Comparison of ENCODE assay signal across 28 mouse cellular contexts in genomic region chr12:10122102-10122501, GRCm38 (mm10).
DNase-seq lines count a peak whose midpoint lies in the region; ATAC-seq and TF ChIP-seq lines count a peak whose summit lies in the region.
"Had no signal": no experiment of that assay in that cellular context is flagged by ENCODE, and none has a peak within 500 bp of the region (broad histone marks: within the 10 kb centered on the region; RNA-seq: fewer than 3 reads in every experiment).

No protein-coding gene starts in this region.

- TF ChIP-seq CTCF in intestine, postnatal 0 days (IDR thresholded peaks at IDR 0.05; ENCODE audit: low read depth) = no peak

- no peak for DNase-seq in heart, postnatal 25 days (ENCODE audit: low spot score)
- peak; percentile 52 for DNase-seq in embryo, embryonic 10 days (ENCODE audit: low spot score)
- DNase-seq in embryo, embryonic 11 days = peak; percentile 41
- DNase-seq in Muller cell, postnatal 12 days (ENCODE audit: inconsistent ontology term) = no peak
- DNase-seq in cerebellum, postnatal 4 days (ENCODE audit: low spot score in 2 of 2) = no peak
- DNase-seq: adrenal gland, adult 2 months; B cell, adult 2 months; cerebellum, adult 11-12 months; kidney, adult 8-10 months; kidney, postnatal 14 days; layer of hippocampus, postnatal 36 days; lung, adult 18-20 months; lung, postnatal 10 days; thymus, adult 2 months; thymus, postnatal 4 days had no signal

- peak; percentile 64; the same call in 1 of the 2 replicates for ATAC-seq in heart, embryonic 14.5 days (ENCODE audit: insufficient number of reproducible peaks, insufficient read depth, low FRiP score, low read depth)
- no peak for ATAC-seq in embryonic facial prominence, embryonic 15.5 days (ENCODE audit: insufficient number of reproducible peaks, low FRiP score, low TSS enrichment, low read depth)
- ATAC-seq in intestine, postnatal 0 days = no peak
- ATAC-seq: forebrain, embryonic 14.5 days; inflammation-experienced regulatory T-cells, adult 6 months; liver, embryonic 12.5 days had no signal

- H3K36me3 ChIP-seq in heart, embryonic 14.5 days (ENCODE audit: control insufficient read depth, insufficient read depth, low read length) = no peaks in the 10 kb centered on the region
- H3K36me3 ChIP-seq in embryonic facial prominence, embryonic 15.5 days = no peaks in the 10 kb centered on the region
- H3K36me3 ChIP-seq in intestine, postnatal 0 days (ENCODE audit: control insufficient read depth, insufficient read depth) = no peaks in the 10 kb centered on the region
- H3K36me3 ChIP-seq: G1E; hindbrain, embryonic 13.5 days; limb, embryonic 13.5 days; liver, embryonic 12.5 days had no signal

- H3K27me3 ChIP-seq in heart, embryonic 14.5 days (ENCODE audit: control insufficient read depth, insufficient read depth, low read length) = no peaks in the 10 kb centered on the region
- no peaks in the 10 kb centered on the region for H3K27me3 ChIP-seq in embryonic facial prominence, embryonic 15.5 days
- no peaks in the 10 kb centered on the region for H3K27me3 ChIP-seq in intestine, postnatal 0 days (replicated peaks; ENCODE audit: control insufficient read depth, insufficient read depth, low read length)
- H3K27me3 ChIP-seq: CH12.LX; hindbrain, embryonic 13.5 days; limb, embryonic 13.5 days; liver, embryonic 12.5 days had no signal

- H3K4me3 ChIP-seq in heart, embryonic 14.5 days (ENCODE audit: control insufficient read depth in 1 of 2, insufficient read depth in 1 of 2, low read depth in 1 of 2, low read length in 2 of 2) = no peak overlapping the region
- H3K4me3 ChIP-seq in embryonic facial prominence, embryonic 15.5 days (replicated peaks) = no peak overlapping the region
- no peak overlapping the region for H3K4me3 ChIP-seq in intestine, postnatal 0 days (ENCODE audit: low read depth, low read length)
- H3K4me3 ChIP-seq: hindbrain, embryonic 13.5 days; layer of hippocampus, adult 2 months; limb, embryonic 13.5 days; liver, embryonic 12.5 days had no signal

- 9% methylated on average over 2 of the region's 2 CpGs for WGBS in heart, embryonic 14.5 days
- WGBS in embryonic facial prominence, embryonic 15.5 days = 30% methylated on average over 2 of the region's 2 CpGs
- WGBS in intestine, postnatal 0 days = 60% methylated on average over 2 of the region's 2 CpGs

- intact Hi-C loops in heart, postnatal 25 days (cut with DNase I) = no loop called here

- peak overlapping the region; percentile 41 to 48; a peak in 2 of 4 replicates for H3K27ac ChIP-seq in heart, embryonic 14.5 days (replicated peaks in 1 of 2; ENCODE audit: control insufficient read depth in 1 of 2, insufficient read depth in 1 of 2, low read depth in 2 of 2, low read length in 2 of 2)
- peak overlapping the region; percentile 55 for H3K27ac ChIP-seq in embryonic facial prominence, embryonic 15.5 days (replicated peaks)
- H3K27ac ChIP-seq in intestine, postnatal 0 days (ENCODE audit: low read depth, low read length) = no peak overlapping the region
- H3K27ac ChIP-seq: hindbrain, embryonic 13.5 days; layer of hippocampus, adult 2 months; limb, embryonic 13.5 days; liver, embryonic 12.5 days; stomach, postnatal 0 days had no signal

- no peak overlapping the region for H3K9ac ChIP-seq in heart, embryonic 14.5 days (ENCODE audit: low read length)
- no peak overlapping the region for H3K9ac ChIP-seq in embryonic facial prominence, embryonic 15.5 days
- H3K9ac ChIP-seq in intestine, postnatal 0 days (ENCODE audit: low read depth, low read length) = no peak overlapping the region
- H3K9ac ChIP-seq: hindbrain, embryonic 13.5 days; limb, embryonic 13.5 days; liver, embryonic 12.5 days had no signal

- H3K9me3 ChIP-seq in heart, embryonic 14.5 days (ENCODE audit: control insufficient read depth, low read length) = no peaks in the 10 kb centered on the region
- no peaks in the 10 kb centered on the region for H3K9me3 ChIP-seq in embryonic facial prominence, embryonic 15.5 days (replicated peaks)
- H3K9me3 ChIP-seq in intestine, postnatal 0 days (ENCODE audit: control insufficient read depth) = no peaks in the 10 kb centered on the region
- H3K9me3 ChIP-seq: G1E; hindbrain, embryonic 13.5 days; limb, embryonic 13.5 days; liver, embryonic 12.5 days had no signal

- peaks cover 3 to 6% of the 10 kb centered on the region in 2 experiments; a peak in 3 of 4 replicates for H3K4me1 ChIP-seq in heart, embryonic 14.5 days (ENCODE audit: control insufficient read depth in 2 of 2, insufficient read depth in 2 of 2, low read length in 2 of 2)
- 0 out of 2 replicates have a peak, but pooled peaks cover 6% of the 10 kb centered on the region for H3K4me1 ChIP-seq in embryonic facial prominence, embryonic 15.5 days
- H3K4me1 ChIP-seq in intestine, postnatal 0 days (replicated peaks; ENCODE audit: control insufficient read depth, insufficient read depth, low read length) = no peaks in the 10 kb centered on the region
- H3K4me1 ChIP-seq: hindbrain, embryonic 13.5 days; liver, embryonic 12.5 days had no signal

- no peak overlapping the region for H3K4me2 ChIP-seq in heart, embryonic 14.5 days (ENCODE audit: low read length)
- no peak overlapping the region for H3K4me2 ChIP-seq in embryonic facial prominence, embryonic 15.5 days (replicated peaks)
- no peak overlapping the region for H3K4me2 ChIP-seq in intestine, postnatal 0 days (replicated peaks; ENCODE audit: low read depth)
- H3K4me2 ChIP-seq: hindbrain, embryonic 13.5 days; limb, embryonic 13.5 days; liver, embryonic 12.5 days; midbrain, embryonic 11.5 days had no signal

Comparison
In these comparisons a context has a peak if more than half of its experiments do, and no peak if none do; other contexts are left out.
1. DNase-seq: peak in embryo, embryonic 10 days (single experiment) and embryo, embryonic 11 days (single experiment); none in heart, postnatal 25 days (single experiment), Muller cell, postnatal 12 days (single experiment) and cerebellum, postnatal 4 days (0 of 2).